Mouse (Mus musculus) hindbrain, embryonic 15.5 days (tissue): Measurements from ENCODE around the gene Gm5478. TPM values are rescaled to one million over a fixed set of nuclear protein-coding genes. Genes with fewer than 3 reads are reported as not detected.
"Not testable (repeated sequence)": the region's sequence is repeated elsewhere in the genome, so short reads cannot be mapped to it uniquely, and the experiment has no call there.

Experiments
- ATAC-seq: fragments of 200-750 bp; cut with Nextera tagmentation; 2 replicates; pipeline ENCODE4 v1.8.0; 2017; ENCODE audit warnings: low read depth, moderate number of reproducible peaks, moderate TSS enrichment; ENCODE audit not compliant: low FRiP score
- H3K27ac ChIP-seq: fragments of 300-500 bp; sonication (generic); replicated peaks from 2 replicates; pipeline ENCODE4 v1.5.1; 2015; ENCODE audit warnings: mild to moderate bottlenecking, inconsistent platforms
- H3K27me3 ChIP-seq: fragments of 300-500 bp; sonication (generic); 2 replicates; pipeline ENCODE4 v1.6.1; 2015; ENCODE audit warnings: control low read depth, inconsistent platforms
- H3K36me3 ChIP-seq: fragments of 300-500 bp; sonication (generic); 2 replicates; pipeline ENCODE4 v1.6.1; 2015; ENCODE audit warnings: control low read depth, inconsistent platforms
- H3K4me1 ChIP-seq: fragments of 300-500 bp; sonication (generic); replicated peaks from 2 replicates; pipeline ENCODE4 v1.6.1; 2015; ENCODE audit warnings: control low read depth, inconsistent platforms
- H3K4me2 ChIP-seq: fragments of 300-500 bp; sonication (generic); 2 replicates; pipeline ENCODE4 v1.6.1; 2015; ENCODE audit warnings: moderate library complexity, mild to moderate bottlenecking, inconsistent platforms
- H3K4me3 ChIP-seq: fragments of 300-500 bp; sonication (generic); 2 replicates; pipeline ENCODE4 v1.5.1; 2015; ENCODE audit warnings: mild to moderate bottlenecking, inconsistent platforms
- H3K9ac ChIP-seq: fragments of 300-500 bp; sonication (generic); 2 replicates; pipeline ENCODE4 v1.6.1; 2015; ENCODE audit warnings: inconsistent platforms
- H3K9me3 ChIP-seq: fragments of 300-500 bp; sonication (generic); 2 replicates; pipeline ENCODE4 v1.6.1; 2016; ENCODE audit warnings: control low read depth, inconsistent platforms
- WGBS: fragments of 180-500 bp; shearing (Covaris S2); methylation state at CpG from one replicate; pipeline ENCODE4 v1.1.7; 2015; 5-methylcytosine and 5-hydroxymethylcytosine counted together
- microRNA-seq: library from miRNA; unstranded; fragments of <30 nt; microRNA quantifications from one replicate; pipeline ENCODE4, GENCODE M21; 2016
- polyA plus RNA-seq: library from polyadenylated mRNA; unstranded; fragments of >200 nt; fragmentation: Nextera tagmentation; extraction: Ambion mirVana; gene quantifications from 2 replicates; pipeline ENCODE4 v1.2.1, GENCODE M21; 2015

Gene Gm5478
- polyA plus RNA-seq, result not detected in 2 replicates

DNA sequence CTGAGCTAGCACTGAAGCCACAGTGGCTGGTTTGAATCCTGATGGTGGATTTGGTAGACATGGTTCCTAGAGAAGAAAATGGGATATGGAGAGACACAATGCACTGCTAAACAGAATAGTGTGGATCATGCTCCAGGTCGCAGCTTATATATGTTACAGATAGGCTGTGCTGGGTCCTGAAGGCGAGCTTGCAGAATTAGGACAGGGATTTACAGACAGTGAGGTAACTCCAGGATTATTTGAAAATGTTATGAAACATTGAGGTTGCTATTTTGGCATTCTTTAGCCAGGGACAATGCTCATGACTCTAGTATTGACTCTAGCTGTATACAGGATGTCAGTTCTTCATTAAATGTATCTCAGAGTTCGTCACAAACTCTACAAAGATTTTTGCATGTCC lies at the start of gene Gm5478:
Gene Gm5478 (minus strand): TSS at position 101 of the 400 bp plus-strand sequence.
- Histone ChIP-seq H3K4me3 (no peak within 1 kb of the TSS), H3K36me3 (no peaks in the 10 kb centered on the region), H3K4me1 (no peaks in the 10 kb centered on the region), H3K9ac (no peak within 1 kb of the TSS), H3K4me2 (no peak within 1 kb of the TSS), H3K9me3 (no peaks in the 10 kb centered on the region), H3K27ac (no peak within 1 kb of the TSS), H3K27me3 (no peaks in the 10 kb centered on the region)
- WGBS, result 80% methylated on average over 3 of the region's 3 CpGs
- no peak for ATAC-seq

GRCm38 (mm10) chr15:101694207-101694606 lies 47.0 kb upstream of the Gm5478 start, which contains the start of gene Krt6a:
Krt6a (minus strand) TSS chr15:101694307.
- WGBS, result 89% methylated on average over 5 of the region's 5 CpGs
- ATAC-seq, result no peak
- no peaks in the 10 kb centered on the region for H3K27me3 ChIP-seq

GRCm38 (mm10) chr15:101690460-101690859 lies 43.3 kb upstream of the Gm5478 start:
- H3K4me2 ChIP-seq, H3K27me3 ChIP-seq, H3K36me3 ChIP-seq, H3K9ac ChIP-seq, H3K4me1 ChIP-seq, H3K4me3 ChIP-seq, H3K9me3 ChIP-seq, H3K27ac ChIP-seq, ATAC-seq: not testable (repeated sequence)
- WGBS, result 90% methylated on average over 5 of the region's 5 CpGs

More at GRCm38 (mm10) chr15:101694207-101694606, 47.0 kb upstream of the Gm5478 start, which contains the start of gene Krt6a:
- no peak within 1 kb of the TSS for H3K4me3 ChIP-seq
- no peaks in the 10 kb centered on the region for H3K9me3 ChIP-seq
- H3K4me1 ChIP-seq, result no peaks in the 10 kb centered on the region
- H3K4me2 ChIP-seq, result no peak within 1 kb of the TSS
- no peak within 1 kb of the TSS for H3K27ac ChIP-seq
- H3K36me3 ChIP-seq, result no peaks in the 10 kb centered on the region
- no peak within 1 kb of the TSS for H3K9ac ChIP-seq

DNA sequence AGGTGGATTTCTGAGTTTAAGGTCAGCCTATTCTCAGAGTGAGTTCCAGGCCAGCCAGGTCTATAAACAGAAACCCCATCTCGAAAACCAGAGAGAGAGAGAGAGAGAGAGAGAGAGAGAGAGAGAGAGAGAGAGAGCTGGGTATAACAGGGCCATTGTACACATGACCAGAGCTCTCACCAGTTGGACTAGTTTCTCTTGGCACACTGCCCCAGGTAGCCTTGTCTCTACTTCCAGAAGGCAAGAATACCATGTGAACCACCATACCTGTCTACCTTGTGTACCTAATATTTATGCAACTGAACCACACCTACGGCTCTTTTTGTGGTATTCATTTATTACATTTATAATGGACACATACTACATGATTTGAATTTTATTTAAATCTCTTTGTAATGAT lies 41.0 kb upstream of the Gm5478 start:
- ATAC-seq, result no peak
- H3K4me2 ChIP-seq, result no peak overlapping the region
- H3K36me3 ChIP-seq, result no peaks in the 10 kb centered on the region
- H3K4me1 ChIP-seq, result no peaks in the 10 kb centered on the region
- no peaks in the 10 kb centered on the region for H3K9me3 ChIP-seq
- WGBS, result 68% methylated on average over 2 of the region's 2 CpGs
- no peak overlapping the region for H3K4me3 ChIP-seq
- H3K9ac ChIP-seq, result no peak overlapping the region
- H3K27ac ChIP-seq, result no peak overlapping the region
- H3K27me3 ChIP-seq, result no peaks in the 10 kb centered on the region

DNA sequence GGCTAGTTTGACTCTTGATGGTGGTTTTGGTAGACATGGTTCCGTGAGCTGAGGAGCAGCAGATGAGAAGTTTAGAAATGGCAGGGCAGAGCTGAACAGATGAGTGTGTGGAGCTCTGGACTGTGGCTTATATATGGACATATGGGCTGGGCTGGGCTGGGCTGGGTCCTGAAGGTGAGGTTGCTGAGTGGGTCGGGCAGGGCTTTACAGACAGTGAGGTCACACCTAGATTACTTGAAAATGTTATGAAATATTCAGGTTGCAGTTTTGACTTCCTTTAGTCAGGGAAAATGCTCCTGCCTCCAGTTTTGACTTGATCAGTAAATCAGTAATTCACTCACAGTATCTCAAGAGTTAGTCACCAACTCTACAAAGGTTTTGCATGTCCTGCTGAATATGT lies 33.0 kb upstream of the Gm5478 start, which contains the start of gene Krt6b:
Gene Krt6b (minus strand): TSS at position 101 of the 400 bp plus-strand sequence.
- no peak within 1 kb of the TSS for H3K4me2 ChIP-seq
- ATAC-seq, result no peak
- no peaks in the 10 kb centered on the region for H3K36me3 ChIP-seq
- no peak within 1 kb of the TSS for H3K9ac ChIP-seq
- no peak within 1 kb of the TSS for H3K27ac ChIP-seq
- no peaks in the 10 kb centered on the region for H3K9me3 ChIP-seq
- H3K4me3 ChIP-seq, result no peak within 1 kb of the TSS
- H3K4me1 ChIP-seq, result no peaks in the 10 kb centered on the region
- H3K27me3 ChIP-seq, result no peaks in the 10 kb centered on the region
- 93% methylated on average over 2 of the region's 2 CpGs for WGBS

DNA sequence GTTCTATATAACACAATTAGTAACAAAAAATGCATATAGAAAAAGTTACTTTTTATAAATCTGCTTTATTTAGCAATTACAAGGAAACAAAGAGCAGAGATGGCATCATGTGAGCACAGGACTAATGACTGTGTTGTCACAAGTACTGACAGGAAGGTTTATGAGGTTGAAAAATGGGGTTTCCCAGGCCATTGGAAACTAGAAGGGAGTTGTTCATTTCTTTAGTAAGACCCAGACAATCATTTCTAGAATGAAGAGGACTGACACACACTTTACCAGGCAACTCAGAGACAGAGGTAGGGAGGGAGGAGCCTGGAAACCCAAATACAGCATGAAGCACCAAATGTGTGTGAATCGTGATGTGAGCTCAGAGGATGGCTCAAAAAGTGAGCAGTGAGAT lies 28.8 kb upstream of the Gm5478 start:
- WGBS, result 85% methylated on average over 1 of the region's 1 CpGs
- Histone ChIP-seq H3K4me3 (no peak overlapping the region), H3K4me1 (no peaks in the 10 kb centered on the region), H3K4me2 (no peak overlapping the region), H3K36me3 (no peaks in the 10 kb centered on the region), H3K27ac (no peak overlapping the region), H3K9ac (no peak overlapping the region), H3K9me3 (no peaks in the 10 kb centered on the region), H3K27me3 (no peaks in the 10 kb centered on the region)
- no peak for ATAC-seq

DNA sequence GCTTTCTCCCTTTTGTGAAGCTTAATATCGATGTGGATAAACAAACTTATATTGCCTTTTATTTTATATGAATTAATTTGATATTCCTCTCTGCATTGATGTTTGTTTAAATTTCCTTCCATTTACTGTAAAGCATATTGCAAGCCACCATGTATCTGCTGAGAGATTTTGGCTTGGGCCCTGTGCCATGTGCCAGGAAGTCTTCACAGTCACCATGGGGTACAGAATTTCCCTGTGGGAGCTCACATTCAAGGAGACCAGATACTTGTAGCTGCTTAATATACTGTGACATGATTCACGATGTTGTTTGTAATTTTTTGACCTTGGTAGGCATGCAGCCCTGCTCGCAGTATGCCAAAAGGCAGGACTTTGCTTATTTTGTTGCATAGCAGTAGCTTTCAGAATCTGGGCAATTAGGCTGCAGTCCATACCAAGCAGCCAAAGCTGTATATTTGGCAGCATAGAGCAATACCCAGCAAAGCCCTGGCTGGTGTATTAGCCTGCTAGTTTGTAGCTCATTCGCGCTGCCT lies 5.6 kb upstream of the Gm5478 start:
- Histone ChIP-seq H3K4me2 (no peak overlapping the region), H3K27ac (no peak overlapping the region), H3K36me3 (no peaks in the 10 kb centered on the region), H3K4me1 (no peaks in the 10 kb centered on the region), H3K27me3 (no peaks in the 10 kb centered on the region), H3K4me3 (no peak overlapping the region), H3K9me3 (no peaks in the 10 kb centered on the region), H3K9ac (no peak overlapping the region)
- ATAC-seq, result no peak
- 75% methylated on average over 5 of the region's 5 CpGs for WGBS

- 81% methylated on average over 2 of the region's 2 CpGs for WGBS
- Histone ChIP-seq H3K4me1 (no peaks in the 10 kb centered on the region), H3K4me3 (no peak within 1 kb of the TSS), H3K9me3 (no peaks in the 10 kb centered on the region), H3K36me3 (no peaks in the 10 kb centered on the region), H3K27me3 (no peaks in the 10 kb centered on the region), H3K4me2 (no peak within 1 kb of the TSS), H3K9ac (no peak within 1 kb of the TSS), H3K27ac (no peak within 1 kb of the TSS)
- ATAC-seq, result no peak
Observed at GRCm38 (mm10) chr15:101627884-101628283, 19.3 kb downstream of the Gm5478 start, which contains the start of gene Gm5414. Gm5414 (minus strand) TSS chr15:101628188.

- 62% methylated on average over 6 of the region's 6 CpGs for WGBS
- ATAC-seq, result no peak
- H3K36me3 ChIP-seq, result no peaks in the 10 kb centered on the region
Observed at GRCm38 (mm10) chr15:101599123-101599522, 48.1 kb downstream of the Gm5478 start.

More at GRCm38 (mm10) chr15:101599123-101599522, 48.1 kb downstream of the Gm5478 start:
- H3K9me3 ChIP-seq, result no peaks in the 10 kb centered on the region
- no peak overlapping the region for H3K9ac ChIP-seq
- H3K4me2 ChIP-seq, result no peak overlapping the region
- no peak overlapping the region for H3K4me3 ChIP-seq
- no peaks in the 10 kb centered on the region for H3K27me3 ChIP-seq
- H3K27ac ChIP-seq, result no peak overlapping the region
- no peaks in the 10 kb centered on the region for H3K4me1 ChIP-seq

Small RNA genes within 50 kb of the gene (microRNA-seq; reads per million reads assigned to microRNA genes)
- gene Gm44342 (not detected), gene Gm44383 (not detected), gene Gm44479 (not detected)

Other genes starting within 250 kb of the Gm5478 start
- gene Krt7, start 236.3 kb downstream of the Gm5478 start, polyA plus RNA-seq, result 1.3 and 1.6 TPM in 2 replicates
- 0.64 and 0.82 TPM in 2 replicates for gene Krt87, start 208.6 kb downstream of the Gm5478 start, polyA plus RNA-seq
- gene Krt88, start 199.6 kb downstream of the Gm5478 start, polyA plus RNA-seq, result not detected in 2 replicates
- not detected in 2 replicates for gene Krt81, start 183.6 kb downstream of the Gm5478 start, polyA plus RNA-seq
- 0.09 and 0.12 TPM in 2 replicates for gene Krt86, start 173.9 kb downstream of the Gm5478 start, polyA plus RNA-seq
- not detected in 2 replicates for gene Krt83, start 155.9 kb downstream of the Gm5478 start, polyA plus RNA-seq
- not detected in 2 replicates for gene Gm49425, start 130.1 kb downstream of the Gm5478 start, polyA plus RNA-seq
- gene Krt84, start 114.6 kb downstream of the Gm5478 start, polyA plus RNA-seq, result 0.05 TPM in 1 of 2 replicates, not detected in the other
- not detected in 2 replicates for gene Krt82, start 96.7 kb downstream of the Gm5478 start, polyA plus RNA-seq
- gene Krt90, start 84.4 kb downstream of the Gm5478 start, polyA plus RNA-seq, result 0.12 and 0.13 TPM in 2 replicates
- 0.17 and 0.18 TPM in 2 replicates for gene Krt75, start 73.5 kb downstream of the Gm5478 start, polyA plus RNA-seq
- gene Gm5414, start 19.2 kb downstream of the Gm5478 start, polyA plus RNA-seq, result not detected in 2 replicates
- gene Krt6b, start 32.9 kb upstream of the Gm5478 start, polyA plus RNA-seq, result not detected in 2 replicates
- gene Krt6a, start 46.9 kb upstream of the Gm5478 start, polyA plus RNA-seq, result 0.22 TPM in 1 of 2 replicates, not detected in the other
- gene Krt5, start 65.5 kb upstream of the Gm5478 start, polyA plus RNA-seq, result 0.18 and 0.75 TPM in 2 replicates
- gene Krt71, start 95.7 kb upstream of the Gm5478 start, polyA plus RNA-seq, result 1.2 and 1.4 TPM in 2 replicates
- gene Krt72, start 139.1 kb upstream of the Gm5478 start, polyA plus RNA-seq, result 0.16 and 0.27 TPM in 2 replicates
- gene Krt73, start 155.0 kb upstream of the Gm5478 start, polyA plus RNA-seq, result 1.3 and 3.3 TPM in 2 replicates
- gene Krt2, start 170.8 kb upstream of the Gm5478 start, polyA plus RNA-seq, result 0.05 TPM in 1 of 2 replicates, not detected in the other
- 15.9 and 19.3 TPM in 2 replicates for gene Krt1, start 203.4 kb upstream of the Gm5478 start, polyA plus RNA-seq
- 0.35 and 0.47 TPM in 2 replicates for gene Krt77, start 222.3 kb upstream of the Gm5478 start, polyA plus RNA-seq
- gene Krt76, start 245.5 kb upstream of the Gm5478 start, polyA plus RNA-seq, result not detected in 2 replicates